Mouse (Mus musculus) ES-CJ7 (cell line): ENCODE results near the gene Fbln1.

Experiments
- DNase-seq: peaks from one replicate; pipeline ENCODE4 v3.0.0; 2011; ENCODE audit warnings: low read depth, low spot score

Gene Fbln1

DNA sequence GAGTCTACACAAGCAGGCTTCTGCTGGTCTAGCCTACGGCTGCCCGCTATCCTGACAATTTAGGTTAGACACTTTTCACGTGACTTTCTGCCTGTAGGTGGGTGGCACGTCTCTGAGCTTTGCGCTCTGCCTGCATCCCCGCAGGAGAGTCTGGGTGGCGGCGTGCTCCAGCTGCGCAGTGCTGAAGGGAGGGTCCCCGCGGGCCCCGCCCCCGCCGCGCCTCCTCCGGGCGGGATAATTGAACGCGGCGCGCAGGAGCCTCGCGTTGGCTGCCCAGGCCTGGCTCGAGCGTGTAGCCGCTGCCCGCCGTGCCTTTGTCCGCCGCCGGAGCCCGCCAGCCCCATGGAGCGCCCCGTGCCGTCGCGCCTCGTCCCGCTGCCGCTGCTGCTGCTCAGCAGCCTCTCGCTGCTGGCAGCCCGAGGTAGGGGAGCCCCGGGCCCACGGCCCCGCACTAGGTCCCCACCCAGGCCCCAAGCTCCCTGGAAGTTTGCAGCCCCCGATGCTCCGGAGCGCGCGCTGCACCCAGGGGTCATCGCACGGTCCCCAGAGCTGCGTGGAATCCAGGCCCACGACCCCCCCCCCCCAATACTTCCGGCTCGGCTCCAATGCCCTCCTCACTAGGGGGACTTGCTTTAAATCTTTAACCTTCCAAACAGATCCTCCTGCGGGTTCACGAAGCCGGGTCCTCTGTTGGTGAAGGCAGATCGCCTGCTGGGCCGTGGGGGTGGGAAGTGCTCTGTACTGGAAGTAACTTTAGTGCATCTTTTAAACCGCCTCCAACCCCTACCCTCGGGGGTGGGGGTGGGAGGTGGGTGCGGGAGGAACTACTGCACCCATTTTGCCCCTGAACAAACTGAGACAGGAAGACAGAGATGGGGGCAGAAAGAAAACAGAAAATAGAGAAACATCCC, at the start of gene Fbln1:
TSS of gene Fbln1 (plus strand) at position 158 of the 911 bp plus-strand sequence.
- DNase-seq = peak; percentile 73

DNA sequence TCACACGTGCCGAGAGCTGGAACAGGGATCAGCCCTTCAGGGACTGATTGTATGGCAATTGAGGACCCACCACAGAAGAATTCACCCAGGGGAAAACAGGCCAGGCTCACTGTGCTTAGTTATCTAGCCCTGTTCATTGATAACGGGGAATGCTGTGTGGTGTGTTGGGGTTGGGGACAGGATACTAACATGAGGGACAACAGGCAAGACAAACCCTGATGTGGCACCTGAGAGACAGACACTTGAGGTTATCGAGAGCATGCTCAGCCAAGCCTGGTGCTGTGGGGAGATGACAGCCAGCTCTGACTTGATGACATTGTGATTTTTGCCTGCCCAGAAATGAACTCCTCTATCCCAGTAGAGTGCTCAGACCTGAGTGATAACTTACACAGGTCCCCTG, 49.6 kb upstream of the Fbln1 start:
- DNase-seq = no peak

- DNase-seq = no peak
Observed at GRCm38 (mm10) chr15:85161416-85161815, 44.3 kb upstream of the Fbln1 start.

DNA sequence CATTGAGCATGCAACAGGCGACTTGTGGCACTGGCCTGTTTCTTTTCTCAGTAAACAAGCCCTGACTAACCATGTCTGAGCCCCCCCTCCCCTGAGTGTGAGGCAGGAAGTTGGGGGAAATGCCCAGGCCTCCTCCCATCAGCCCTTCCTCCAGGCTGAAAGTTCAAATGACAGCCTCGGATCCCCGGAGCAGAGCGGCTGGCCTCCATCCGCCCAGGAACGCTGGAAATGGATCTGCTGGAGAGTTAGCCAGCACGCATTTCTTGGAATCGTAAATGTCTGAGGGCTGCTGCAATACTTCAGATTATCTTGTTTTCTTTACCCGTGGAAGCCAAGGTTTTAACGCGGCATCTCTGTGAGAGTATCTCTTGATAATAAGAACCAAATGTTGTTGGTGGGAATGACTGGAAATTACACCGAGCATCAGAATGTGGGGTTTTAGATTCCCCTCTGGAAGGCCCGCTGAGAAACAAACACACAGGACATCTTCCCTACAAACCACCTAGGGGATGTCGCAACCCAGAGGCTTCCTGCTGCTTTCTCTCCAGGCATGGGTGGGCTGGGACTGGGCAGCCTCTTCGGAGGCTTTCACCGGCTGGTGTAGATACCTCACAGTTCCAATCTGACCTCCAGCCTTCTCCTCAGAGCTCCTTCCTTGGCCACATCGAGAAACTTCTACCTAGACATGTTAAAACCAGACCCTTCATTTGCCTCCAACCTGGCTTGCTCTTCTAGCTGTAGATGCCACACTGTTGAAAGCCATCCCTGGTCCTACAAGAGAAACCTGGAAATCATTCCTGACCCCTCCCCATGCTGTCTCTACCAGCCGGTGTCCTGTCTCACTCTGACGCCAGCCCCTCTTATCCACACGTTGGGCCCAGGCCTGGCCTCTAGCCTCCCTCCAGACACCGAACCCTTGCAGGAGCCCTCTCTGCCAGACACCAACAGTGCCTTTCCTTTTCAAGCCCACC, 42.8 kb upstream of the Fbln1 start:
- no peak for DNase-seq

DNA sequence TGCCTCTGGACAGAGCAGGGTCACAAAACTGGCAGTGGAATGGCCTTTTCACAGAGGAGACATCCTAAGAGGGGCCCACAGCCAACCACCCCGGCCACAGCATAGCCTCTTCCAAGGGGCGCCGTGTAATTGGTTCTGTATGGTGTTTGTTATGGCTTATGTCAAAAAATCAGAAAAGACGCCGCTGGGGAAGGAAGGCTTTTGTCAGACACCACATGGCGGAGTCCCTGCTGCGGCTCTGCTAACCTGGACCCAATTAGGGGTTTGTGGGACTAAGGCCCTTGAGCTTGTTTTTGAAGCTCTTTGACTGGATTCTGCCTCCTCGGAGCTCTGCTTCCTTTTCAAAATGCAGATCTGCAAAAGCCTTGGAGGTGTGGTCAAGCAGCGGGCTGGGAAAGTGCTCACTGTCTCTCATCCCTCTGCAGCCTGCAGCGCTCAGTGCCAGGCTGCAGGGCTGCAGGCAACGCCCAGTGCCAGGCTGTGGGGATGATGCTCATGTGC, 39.3 kb upstream of the Fbln1 start:
- no peak for DNase-seq

- DNase-seq = no peak
Observed at GRCm38 (mm10) chr15:85167086-85167679, 38.6 kb upstream of the Fbln1 start.

DNA sequence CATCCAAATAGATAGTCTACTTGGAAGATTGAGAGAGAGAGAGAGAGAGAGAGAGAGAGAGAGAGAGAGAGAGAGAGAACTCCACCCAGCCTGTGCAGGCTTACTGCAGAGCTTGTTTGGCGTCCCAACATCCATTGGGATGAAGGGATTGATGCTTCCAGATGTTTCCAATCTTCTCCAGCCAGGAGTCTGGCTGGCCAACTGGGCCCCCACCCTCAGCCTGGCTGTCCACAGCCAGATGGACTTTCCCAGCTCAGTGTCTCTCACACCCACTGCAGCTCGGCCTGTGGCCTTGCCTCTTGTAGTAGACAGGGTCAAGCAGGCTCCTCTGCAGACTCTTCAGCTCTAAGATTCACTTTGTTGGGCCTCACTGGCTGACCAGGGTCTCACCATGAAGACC, 33.7 kb upstream of the Fbln1 start:
- DNase-seq = no peak

DNA sequence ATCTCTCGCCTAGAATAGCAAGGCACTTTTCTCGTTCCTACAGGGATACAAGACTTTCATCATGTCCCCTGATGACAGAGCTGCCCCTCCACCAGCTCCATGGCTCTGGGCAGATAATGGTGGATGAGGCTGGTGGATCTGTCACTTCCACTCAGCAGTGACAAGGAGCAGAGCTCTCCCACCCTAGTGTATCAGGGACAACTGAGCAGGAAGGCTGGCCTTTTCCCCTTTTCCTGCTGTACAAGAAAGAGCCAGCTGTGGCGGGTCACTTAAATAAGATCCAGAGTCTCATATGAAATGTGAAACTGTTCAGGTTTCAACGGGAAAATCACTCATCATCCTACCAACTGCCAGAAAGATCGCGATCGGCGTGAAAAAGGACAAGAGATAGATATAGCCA, 32.3 kb upstream of the Fbln1 start:
- no peak for DNase-seq

DNA sequence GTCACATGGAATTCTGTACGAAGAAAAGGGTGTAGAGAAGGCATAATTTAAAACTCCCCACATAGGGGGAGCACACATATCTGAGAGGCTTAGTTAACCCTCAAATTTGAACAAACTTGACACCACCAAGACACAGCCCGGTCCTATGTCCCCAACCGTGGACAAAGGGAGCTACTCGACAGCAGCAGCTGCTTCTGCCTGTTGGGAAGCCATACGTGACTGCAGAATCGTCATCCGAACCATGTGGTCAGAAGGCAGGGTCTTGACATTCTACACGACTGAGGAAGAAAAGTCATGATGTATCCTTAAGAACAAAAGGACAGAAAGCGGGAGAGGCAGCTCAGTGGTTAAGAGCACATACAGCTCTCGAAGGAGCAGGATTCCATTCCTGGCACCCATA, 31.7 kb upstream of the Fbln1 start:
- DNase-seq = no peak

DNA sequence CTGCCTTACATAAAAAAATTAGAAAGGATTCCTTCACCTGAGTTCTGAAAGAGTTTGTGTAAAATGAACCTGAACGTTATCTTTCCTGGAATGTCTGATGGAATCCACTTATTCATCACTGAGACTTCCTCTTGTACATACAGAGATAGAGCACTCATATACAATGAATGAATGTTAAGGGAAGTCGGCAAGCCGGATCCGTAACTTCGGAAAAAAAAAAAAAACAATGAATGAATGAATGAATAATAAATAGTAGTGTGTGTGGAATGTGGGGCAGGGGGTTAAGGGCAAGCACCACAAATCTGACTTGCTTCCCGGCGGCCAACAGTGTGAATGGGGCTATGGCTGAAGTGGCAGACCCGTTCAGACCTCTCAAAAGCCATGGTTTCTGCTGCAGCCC, 28.2 kb upstream of the Fbln1 start:
- peak; percentile 61 for DNase-seq

GRCm38 (mm10) chr15:85178172-85178571, 27.6 kb upstream of the Fbln1 start:
- DNase-seq = no peak

GRCm38 (mm10) chr15:85179528-85180180, 26.1 kb upstream of the Fbln1 start:
- no peak for DNase-seq

GRCm38 (mm10) chr15:85180368-85180767, 25.4 kb upstream of the Fbln1 start:
- no peak for DNase-seq

DNA sequence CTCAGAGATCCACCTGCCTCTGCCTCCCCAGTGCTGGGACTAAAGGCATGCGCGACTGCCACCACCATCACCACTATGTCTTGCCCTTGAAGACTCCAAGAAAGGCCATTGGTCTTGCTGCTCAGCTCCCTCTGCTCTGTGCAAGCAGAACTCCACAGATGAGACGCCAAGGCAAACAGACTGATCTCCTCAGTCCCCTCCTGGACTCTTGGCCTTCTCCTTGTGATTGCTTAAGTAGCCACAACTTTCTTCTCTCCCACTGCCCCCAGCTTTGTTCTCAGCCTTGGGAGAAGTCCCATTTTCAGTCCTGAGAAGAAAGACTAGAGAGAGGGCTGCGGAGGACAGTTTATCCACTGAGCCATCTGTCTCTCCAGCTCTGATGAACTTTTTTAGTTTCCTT, 23.7 kb upstream of the Fbln1 start:
- DNase-seq = no peak

- DNase-seq = no peak
Observed at GRCm38 (mm10) chr15:85186916-85187315, 18.8 kb upstream of the Fbln1 start.

DNA sequence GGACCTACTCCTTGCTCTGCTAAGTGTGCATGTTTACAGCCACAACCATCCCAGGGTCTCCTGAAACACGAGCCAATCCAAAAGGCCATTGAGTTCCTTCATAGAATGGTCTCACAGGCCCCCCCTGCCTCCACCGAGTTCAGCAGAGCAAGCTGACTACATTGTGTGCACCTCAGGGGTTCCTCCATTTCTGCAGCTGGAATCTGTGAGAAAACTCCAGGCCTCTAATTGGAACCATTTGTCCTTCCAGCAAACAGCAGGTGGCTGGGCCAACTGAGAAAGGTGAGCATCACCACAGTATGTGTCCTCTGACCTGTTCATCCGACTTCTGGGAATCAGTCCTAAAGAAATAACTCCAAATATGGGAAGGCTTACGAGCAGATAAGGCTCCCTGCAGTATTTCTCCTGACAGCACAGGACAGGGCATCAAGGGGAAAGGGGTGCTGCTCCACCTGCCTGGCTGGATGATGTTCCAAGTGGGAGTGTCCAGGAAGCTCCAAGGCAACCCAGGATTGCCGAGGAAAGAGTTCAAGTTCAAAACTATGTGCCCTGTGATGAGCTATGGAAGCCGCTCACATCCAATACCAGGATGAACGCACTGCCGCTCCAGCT, 17.5 kb upstream of the Fbln1 start:
- DNase-seq = no peak

DNA sequence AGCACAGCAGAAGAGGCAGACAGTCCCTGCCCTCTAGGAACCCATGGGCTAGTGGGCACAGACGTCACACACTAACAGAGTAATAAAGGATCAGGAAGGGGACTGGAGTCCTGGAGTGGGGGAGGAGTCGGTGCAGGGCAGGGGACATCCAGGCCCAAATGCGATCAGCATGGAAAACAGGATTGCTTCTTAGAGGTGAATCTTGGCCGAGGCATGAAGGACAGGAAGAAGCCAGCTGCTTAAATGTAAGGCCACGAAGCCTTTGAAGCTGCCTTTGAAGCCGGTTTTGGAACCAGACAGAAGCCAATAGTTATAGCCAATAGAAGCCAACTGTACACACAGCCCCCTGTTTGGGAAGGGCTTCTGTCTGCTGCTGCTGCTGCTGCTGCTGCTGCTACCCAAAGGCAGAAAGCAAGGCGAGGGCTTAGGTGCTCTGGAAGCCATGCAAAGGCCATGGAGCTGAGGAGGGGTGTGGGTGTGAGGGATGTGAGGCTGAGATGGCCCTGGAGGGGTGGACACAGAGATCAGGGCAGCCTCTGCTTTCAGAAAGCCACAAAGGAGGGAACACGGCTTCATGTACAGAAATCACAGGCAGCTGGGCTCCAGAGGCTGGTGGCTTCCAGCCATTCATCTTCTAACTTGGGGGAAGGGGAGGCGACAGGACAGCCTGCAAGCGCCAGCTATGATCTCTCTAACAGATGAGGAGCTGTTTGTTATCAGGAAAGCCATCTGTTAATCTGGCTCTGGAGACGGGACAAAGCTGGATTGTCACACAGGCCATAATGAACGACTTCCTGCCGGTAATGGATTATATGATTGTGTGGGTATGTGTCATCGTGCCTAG, 5.1 kb upstream of the Fbln1 start:
- no peak for DNase-seq

- no peak for DNase-seq
Observed at GRCm38 (mm10) chr15:85202199-85202598, 3.5 kb upstream of the Fbln1 start.

DNA sequence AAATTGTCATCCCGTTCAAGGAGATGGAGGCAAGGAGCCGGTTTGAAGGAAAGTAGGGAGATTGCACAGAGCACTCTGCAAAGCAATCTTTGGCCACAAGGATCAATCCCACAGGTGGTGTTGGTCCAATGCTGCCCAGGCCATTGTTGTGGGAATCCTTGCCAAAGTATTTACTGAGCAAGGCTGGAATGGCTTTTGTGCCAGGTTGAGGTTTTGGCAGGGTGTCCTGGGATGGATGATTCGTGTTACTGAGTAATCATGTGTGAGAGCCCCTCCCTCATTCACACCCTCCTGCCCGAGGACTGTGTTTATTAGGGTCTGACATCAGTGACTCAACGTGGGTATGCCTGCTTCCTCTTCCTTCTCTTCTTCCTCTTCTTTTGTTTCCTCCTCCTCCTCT, 3.0 kb upstream of the Fbln1 start:
- no peak for DNase-seq

DNA sequence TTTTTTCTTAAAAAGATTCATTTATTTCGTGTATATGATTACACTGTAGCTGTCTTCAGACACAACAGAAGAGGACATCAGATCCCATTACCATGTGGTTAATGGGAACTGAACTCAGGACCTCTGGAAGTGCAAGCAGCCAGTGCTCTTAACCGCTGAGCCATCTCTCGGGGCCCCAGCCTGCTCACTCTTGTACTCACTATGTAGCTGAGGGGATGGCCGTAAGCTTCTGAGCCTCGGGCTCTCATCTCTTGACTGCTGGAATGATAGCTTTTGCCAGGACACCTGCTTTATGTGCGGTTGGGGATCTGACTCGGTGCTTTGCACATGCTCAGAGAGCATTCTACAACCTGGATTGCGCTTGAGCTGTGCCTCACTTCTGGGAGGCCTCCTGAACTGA, 1.4 kb upstream of the Fbln1 start:
- DNase-seq = no peak
